Mouse (Mus musculus): ENCODE data around the gene Tcf7l1. TPM values are rescaled to one million over a fixed set of nuclear protein-coding genes. Genes with fewer than 3 reads are reported as not detected.

Tcf7l1 gene
- polyA plus RNA-seq, 1 experiment: 6.0 TPM

DNA sequence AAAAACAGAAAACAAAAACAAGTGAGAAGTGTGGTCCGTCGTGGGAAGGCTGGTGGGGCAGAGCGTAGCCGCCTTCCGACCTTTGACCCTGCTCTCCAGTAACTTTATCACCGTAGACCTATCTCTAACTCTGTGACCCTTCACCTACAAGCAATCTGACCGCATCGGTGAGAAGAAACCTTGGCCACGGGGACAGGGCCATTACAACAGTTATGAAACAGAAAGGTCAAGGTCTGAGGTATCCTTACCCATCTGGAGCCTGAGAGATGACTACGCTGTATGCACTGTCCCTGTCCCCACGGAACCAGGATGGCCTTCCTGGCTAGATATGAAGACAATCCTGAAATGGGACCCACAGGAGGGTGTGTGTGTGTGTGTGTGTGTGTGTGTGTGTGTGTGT lies 204.9 kb downstream of the Tcf7l1 start:
- 94% methylated on average over 11 of the region's 11 CpGs for WGBS

DNA sequence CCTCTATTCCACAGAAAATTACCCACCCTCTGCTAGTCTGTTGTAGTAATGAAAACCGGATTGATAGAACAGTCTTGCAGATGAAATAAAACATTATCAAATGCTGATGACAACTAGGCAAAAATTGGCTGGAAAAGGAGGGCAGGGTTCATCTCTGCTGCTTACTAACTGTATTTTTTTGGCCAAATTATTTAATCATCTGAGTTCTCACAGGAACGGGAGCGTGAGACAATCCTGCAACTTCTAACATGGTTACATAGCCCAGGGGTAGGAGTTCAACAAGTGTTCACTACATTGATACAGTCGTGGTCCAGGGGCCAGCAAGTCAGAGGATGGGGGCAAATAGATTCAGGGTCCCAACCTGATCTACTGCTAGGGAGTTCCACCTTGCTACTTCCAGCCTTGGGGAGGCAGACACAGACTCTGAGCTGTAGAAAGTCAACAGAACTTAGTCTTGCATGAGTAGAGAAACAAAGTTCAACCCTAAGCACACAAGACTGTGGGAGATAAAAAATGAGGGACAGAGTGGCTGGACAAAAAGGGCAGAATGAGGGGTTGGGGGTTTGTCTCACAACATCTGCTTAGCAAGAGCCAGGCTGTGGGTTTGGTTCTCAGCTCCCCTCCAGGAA lies 205.7 kb downstream of the Tcf7l1 start:
- Histone ChIP-seq H3K36me3 (ENCODE audit: control insufficient read depth, insufficient read depth, low read length) (peaks cover 6% of the 10 kb centered on the region), H3K4me1 (replicated peaks; ENCODE audit: control insufficient read depth, insufficient read depth, low read length) (no peaks in the 10 kb centered on the region), H3K4me3 (ENCODE audit: control insufficient read depth, insufficient read depth, low read length) (no peak overlapping the region), H3K27ac (ENCODE audit: control insufficient read depth, insufficient read depth, low read length) (no peak overlapping the region), H3K27me3 (ENCODE audit: control insufficient read depth, insufficient read depth, low read length) (no peaks in the 10 kb centered on the region)
- TF ChIP-seq CTCF (IDR thresholded peaks at IDR 0.05; ENCODE audit: borderline replicate concordance, control insufficient read depth, extremely low read depth, insufficient read depth, low read length, poor library complexity) (no peak), POLR2A (IDR thresholded peaks at IDR 0.05; ENCODE audit: control insufficient read depth, extremely low read depth, insufficient read depth, low read length, poor library complexity) (no peak)
- 94% methylated on average over 4 of the region's 4 CpGs for WGBS
- no peak for DNase-seq

More for the DNA sequence above, 204.9 kb downstream of the Tcf7l1 start:
- no peaks in the 10 kb centered on the region for H3K4me1 ChIP-seq (replicated peaks; ENCODE audit: control insufficient read depth, insufficient read depth, low read length)
- no peak overlapping the region for H3K4me3 ChIP-seq (ENCODE audit: control insufficient read depth, insufficient read depth, low read length)
- H3K27me3 ChIP-seq (ENCODE audit: control insufficient read depth, insufficient read depth, low read length): no peaks in the 10 kb centered on the region
- no peak overlapping the region for H3K27ac ChIP-seq (ENCODE audit: control insufficient read depth, insufficient read depth, low read length)
- H3K36me3 ChIP-seq (ENCODE audit: control insufficient read depth, insufficient read depth, low read length): peaks cover 6% of the 10 kb centered on the region
- no peak for DNase-seq
- TF ChIP-seq CTCF (IDR thresholded peaks at IDR 0.05; ENCODE audit: borderline replicate concordance, control insufficient read depth, extremely low read depth, insufficient read depth, low read length, poor library complexity) (no peak), POLR2A (IDR thresholded peaks at IDR 0.05; ENCODE audit: control insufficient read depth, extremely low read depth, insufficient read depth, low read length, poor library complexity) (no peak)

DNA sequence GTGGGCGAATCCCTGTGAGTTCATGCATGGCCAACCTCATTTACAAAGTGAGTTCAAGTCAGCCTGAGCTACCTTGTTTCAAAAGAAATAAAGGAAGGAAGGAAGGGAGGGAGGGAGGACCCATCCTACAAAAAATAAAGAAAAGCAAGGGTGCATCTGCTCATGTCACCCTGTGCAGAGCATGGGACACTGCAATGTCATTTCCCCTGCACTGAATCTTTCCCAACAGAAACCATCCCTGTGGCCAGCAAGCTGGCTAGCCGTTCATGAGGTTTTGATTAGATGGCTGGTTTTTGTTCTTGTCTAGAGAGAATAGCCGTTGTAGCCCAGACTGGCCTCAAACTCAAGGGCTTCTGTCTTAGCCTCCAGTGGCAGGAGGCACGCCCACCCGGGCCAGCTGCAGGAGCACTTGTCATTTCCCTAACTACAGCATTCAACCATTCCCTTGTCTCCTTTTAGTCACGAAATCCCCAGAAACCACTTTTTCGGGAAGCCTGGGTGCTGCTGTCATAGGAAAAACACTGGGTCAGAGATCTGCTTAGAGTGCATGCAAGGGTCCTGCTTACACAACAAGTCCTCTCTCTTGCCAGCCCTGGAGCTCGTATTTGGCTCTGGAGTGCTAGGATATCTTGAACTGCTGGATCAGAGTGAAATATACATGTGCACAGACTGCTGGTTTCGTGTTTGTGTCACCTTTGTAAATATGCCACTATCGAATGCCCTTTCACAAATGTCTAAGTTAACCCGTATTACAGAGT lies 207.2 kb downstream of the Tcf7l1 start:
- H3K36me3 ChIP-seq (ENCODE audit: control insufficient read depth, insufficient read depth, low read length): peaks cover 6% of the 10 kb centered on the region
- WGBS: 75% methylated on average over 11 of the region's 11 CpGs
- TF ChIP-seq CTCF (IDR thresholded peaks at IDR 0.05; ENCODE audit: borderline replicate concordance, control insufficient read depth, extremely low read depth, insufficient read depth, low read length, poor library complexity) (no peak), POLR2A (IDR thresholded peaks at IDR 0.05; ENCODE audit: control insufficient read depth, extremely low read depth, insufficient read depth, low read length, poor library complexity) (no peak)
- DNase-seq: no peak
- no peak overlapping the region for H3K4me3 ChIP-seq (ENCODE audit: control insufficient read depth, insufficient read depth, low read length)
- no peaks in the 10 kb centered on the region for H3K27me3 ChIP-seq (ENCODE audit: control insufficient read depth, insufficient read depth, low read length)
- H3K27ac ChIP-seq (ENCODE audit: control insufficient read depth, insufficient read depth, low read length): no peak overlapping the region
- no peaks in the 10 kb centered on the region for H3K4me1 ChIP-seq (replicated peaks; ENCODE audit: control insufficient read depth, insufficient read depth, low read length)

Other genes with a start within 250 kb of the Tcf7l1 start
- 49.1 and 50.6 TPM in 2 replicates for gene Capg, start 244.9 kb downstream of the Tcf7l1 start, polyA plus RNA-seq (2012; rRNA removed)
- 22.9 and 23.4 TPM in 2 replicates for gene Elmod3, start 190.8 kb downstream of the Tcf7l1 start, polyA plus RNA-seq (2012; rRNA removed)
- 16.5 and 17.1 TPM in 2 replicates for gene Retsat, start 190.8 kb downstream of the Tcf7l1 start, polyA plus RNA-seq (2012; rRNA removed)
- 33.2 and 37.9 TPM in 2 replicates for gene Tgoln1, start 172.3 kb downstream of the Tcf7l1 start, polyA plus RNA-seq (2012; rRNA removed)
- gene Kcmf1, start 110.7 kb upstream of the Tcf7l1 start, polyA plus RNA-seq (2012; rRNA removed): 162 and 190 TPM in 2 replicates
- gene Tmsb10, start 169.5 kb upstream of the Tcf7l1 start, polyA plus RNA-seq (2012; rRNA removed): 177 and 186 TPM in 2 replicates

Data from thymus, adult 2 months (tissue).